Mouse (Mus musculus) frontal cortex, postnatal 36 days (tissue): ENCODE results near the gene Hspa12a.

ENCODE experiments used
- DNase-seq, 2 experiments: peaks; one replicate each; pipeline ENCODE4 v3.0.0; 2022; ENCODE audit warnings: low spot score in 2 of 2

Gene Hspa12a

DNA sequence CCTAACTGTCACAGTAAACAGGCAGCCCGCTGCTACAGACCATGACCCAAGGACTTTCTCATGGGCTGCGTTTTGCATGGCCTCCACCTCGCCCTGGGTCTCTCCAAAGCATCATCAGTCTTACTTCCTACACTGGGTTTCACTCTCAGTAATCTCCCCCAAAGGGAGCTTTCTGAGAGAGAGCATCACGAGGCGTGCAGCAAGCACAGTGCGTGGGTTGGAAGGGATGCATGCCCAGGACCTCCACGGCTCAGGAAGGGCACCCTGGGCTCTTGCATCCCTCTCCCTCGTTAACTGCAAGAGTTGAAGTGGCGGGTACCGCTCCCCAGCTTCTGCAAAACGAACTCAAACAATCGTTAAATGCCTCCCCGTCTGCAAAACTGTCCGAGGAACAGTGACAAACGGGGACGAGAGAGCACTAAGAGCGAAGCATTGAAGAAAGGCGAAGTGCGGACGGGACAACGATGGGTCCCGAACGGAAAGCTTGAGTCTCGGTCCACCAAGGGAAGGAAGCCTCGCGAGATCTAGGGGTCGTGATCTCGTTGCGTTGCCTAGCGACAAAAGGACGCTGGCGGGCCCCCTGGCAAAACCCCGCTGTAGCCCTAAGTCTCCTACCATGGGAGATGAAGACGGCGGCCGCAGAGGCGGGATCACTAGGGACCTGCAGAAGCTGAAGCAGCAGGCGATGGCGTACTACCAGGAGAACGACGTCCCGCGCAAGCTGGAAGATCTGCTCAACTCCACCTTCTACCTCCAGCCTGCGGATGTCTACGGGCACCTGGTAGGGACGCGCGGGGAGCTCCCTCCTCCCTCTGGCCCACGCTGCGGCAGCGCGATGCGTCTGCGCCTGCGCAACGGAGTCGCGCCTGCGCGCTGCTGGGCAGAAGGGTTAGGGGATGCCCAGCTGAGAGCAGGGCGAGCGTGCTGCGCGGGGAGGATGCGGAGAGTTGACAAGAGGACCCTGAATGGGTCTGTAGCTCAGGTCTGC is at the start of gene Hspa12a, which contains the start of gene Eno4:
Hspa12a (minus strand) TSS at position 814 of the 988 bp plus-strand sequence.
Eno4 (plus strand) TSS at position 585 of the 988 bp plus-strand sequence.
- DNase-seq: peak; percentile 96 to 97

DNA sequence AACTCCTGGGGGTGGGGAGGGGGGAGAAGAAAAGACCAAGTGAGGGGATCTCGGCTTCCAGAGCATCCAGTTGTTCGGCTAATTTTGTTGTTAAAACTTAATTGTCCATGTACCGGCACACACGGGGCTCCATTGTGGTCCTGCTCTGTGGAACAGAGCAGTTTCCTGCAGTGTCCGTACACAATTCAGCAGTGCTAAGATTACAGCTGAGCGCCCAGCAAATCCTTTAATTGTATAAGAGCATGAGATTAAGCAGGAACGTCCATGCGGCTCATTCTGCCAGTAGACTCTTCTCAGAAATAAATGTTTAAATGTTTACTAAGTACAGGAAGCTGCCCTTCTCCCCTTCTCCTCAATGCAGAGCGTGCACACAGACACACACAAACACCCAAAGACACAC is 38.1 kb upstream of the Hspa12a start:
- DNase-seq: no peak

DNA sequence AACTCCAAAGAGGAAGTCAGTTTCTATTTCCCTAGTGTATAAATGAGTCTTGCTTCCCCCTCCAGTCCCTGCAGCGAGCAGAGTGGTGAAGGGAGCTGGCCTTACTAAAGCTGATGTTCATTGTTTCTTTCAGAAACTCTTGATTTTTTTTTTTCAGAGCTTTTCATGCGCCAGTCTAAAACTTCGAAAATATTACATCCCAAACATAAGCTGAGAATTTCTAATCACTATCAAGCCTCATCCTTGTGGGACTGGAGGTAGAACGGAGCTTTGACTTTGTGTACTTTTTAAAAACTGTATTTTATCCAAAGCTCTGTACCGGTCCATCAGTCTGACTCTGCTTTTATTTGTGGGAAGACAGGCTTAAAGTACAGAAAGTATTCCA is 36.6 kb upstream of the Hspa12a start:
- no peak for DNase-seq

DNA sequence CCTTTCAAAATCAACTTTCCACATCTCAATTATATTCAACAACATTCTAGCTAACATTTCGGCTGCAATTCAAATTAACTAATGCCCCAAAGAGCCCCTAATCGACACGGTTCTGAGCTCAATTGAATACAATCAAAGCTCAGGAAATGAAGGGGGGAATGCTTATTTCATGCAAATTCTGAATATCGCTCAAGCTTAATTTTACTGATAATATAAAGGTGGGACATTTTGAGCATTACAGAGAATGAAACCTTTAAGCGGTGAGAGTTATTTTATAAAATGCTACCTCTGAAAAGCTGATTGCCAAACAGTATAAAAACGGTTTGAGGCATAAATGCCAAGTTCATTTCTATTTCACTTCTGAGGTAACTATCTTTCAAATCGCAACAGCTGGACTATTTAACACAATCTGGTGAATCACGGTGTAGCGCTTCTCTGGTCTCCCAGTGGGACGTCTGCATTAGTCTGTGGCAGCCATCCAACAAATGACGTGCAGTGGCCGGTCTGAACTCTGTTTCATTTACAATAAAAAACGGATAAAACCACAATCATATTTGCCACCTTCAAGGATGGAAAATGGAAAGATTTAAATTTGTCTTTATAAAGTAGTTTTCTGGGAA is 36.1 kb upstream of the Hspa12a start:
- peak; percentile 24 to 30 for DNase-seq

DNA sequence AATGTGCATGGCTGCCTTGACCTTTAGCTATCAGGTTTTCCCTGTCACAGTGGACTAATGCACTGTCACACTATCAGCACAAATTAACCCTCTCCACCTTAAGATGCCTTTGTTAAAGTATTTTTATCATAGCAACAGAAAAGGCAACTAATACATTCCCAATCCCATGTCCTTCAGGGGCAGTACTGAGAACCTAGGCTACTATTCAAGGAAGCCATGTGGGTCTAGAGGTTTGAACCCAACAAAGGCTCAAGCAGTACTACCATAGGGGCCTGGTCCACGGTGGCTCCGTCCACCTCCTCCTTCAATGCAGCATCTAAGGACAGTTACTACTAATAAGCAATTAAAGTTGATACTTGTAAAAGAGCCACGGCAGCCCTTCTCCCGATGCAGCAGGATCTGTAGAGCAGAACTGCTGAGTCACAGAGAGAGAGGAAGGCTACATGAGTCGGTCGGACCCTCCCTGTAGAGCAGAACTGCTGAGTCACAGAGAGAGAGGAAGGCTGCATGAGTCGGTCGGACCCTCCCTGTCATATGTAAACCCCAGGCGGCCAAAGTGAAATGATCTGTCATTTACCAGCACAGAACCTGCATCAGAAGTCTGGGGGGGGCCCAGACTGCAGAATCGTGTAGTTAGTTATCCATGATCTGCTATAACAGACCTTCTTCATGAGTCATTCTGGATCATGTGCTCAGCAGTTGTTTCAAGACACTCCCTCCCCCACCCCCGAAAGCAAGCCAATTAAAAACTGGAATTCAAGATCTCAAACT is 35.1 kb upstream of the Hspa12a start:
- DNase-seq: peak; percentile 44 to 52

DNA sequence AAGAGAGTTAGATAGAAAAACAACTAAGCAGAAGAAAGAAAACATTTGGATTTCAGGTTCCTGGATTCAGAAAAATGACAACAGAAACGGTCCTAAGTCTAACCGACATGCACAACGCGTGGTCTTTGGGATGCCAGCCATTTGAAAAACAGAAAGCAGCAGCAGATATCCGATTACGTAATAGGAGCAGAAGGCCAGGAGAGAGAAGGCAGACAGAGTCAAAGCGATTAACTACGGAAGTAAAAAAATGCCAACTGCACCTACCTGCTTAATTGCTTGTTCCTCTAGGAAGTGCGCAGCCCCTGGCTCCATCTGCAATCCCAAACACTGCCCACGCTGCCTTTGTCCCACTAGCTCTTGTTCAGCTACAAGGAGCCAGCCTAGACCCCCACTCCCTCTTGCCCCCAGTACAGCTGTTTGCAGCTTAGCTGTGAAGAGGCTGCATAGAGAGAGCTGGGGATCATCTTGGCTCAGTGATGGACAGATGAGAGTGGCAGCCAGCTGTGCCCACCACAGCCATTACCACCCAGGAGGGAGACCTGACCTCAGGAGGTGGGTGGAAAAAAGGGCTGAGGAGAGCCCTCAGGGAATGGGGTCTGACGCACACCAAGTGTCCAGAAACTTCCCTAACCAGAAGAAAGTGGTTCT is 31.9 kb upstream of the Hspa12a start:
- no peak for DNase-seq

DNA sequence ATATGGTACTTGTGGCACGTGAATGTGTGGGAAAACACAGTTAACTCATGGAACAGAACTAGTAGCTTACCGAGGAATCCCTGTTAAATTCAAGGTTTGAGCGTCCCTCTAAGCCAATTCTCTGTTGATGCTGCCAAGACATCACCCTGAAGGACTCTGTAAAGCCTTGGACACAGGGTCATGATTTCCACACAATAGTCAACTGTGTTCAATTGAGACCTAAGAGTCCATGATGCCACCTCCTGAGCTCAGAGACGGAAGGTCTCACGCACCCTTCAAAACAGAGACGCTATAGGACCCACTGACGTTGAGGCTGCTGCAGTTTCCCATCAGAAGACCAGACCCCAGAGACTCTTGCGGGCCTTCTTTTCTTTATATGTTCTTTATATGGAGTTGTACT is 30.7 kb upstream of the Hspa12a start:
- DNase-seq: no peak

DNA sequence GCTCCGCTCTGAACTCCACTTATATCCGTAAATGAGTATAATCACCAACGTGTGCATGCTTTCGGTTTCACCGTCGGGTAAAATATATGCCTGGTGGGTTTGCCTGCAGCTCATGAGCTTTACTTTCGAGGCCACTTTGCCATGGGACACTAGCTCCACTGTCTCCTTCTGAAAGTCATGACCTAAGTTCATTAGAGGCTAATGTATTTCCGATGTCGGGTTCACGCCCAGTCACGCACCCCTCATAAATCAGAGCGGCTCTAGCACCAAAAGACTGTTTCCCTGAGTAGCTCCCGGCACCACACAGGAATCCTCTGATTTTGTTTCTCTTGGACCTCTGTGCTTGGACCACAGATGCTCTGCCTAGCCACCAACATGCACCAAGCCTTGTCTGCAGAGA is 27.4 kb upstream of the Hspa12a start:
- DNase-seq: no peak

DNA sequence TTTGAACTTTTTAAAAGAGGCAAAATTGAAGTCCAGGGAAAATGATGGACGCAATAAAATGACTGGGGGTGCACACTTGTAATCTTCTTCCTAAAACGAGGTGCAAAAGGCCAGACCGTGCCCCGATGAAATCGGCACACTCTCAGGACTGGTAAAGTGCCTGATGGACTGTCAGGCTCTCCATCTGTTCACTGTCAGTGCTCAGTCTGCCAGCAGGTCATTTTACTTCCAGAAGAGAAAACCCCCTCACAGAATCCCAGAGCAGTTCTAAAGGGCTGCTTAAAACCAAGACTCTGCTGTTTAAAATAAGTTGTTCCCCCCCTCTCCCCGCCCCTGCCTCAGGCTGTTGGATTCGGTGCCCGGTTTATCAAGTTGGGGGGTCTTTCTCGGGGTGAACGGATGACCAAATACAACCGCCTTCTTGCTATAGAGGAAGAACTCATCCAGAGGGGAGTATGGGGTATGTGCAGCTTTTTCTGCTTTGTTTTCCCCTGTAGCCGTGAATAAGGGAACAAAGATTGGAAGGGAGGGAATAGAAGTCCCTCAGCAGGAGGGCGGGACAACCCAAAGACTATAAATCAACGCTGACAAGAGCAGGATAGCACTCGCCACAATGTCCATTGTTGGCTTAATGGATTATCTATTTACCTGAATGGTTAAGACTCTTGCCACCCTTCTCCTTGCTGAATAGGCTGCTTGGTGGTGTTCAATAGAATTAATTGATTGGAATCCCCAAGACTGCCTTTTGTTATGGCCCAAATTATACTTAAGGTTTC is 25.5 kb upstream of the Hspa12a start:
- DNase-seq: no peak

DNA sequence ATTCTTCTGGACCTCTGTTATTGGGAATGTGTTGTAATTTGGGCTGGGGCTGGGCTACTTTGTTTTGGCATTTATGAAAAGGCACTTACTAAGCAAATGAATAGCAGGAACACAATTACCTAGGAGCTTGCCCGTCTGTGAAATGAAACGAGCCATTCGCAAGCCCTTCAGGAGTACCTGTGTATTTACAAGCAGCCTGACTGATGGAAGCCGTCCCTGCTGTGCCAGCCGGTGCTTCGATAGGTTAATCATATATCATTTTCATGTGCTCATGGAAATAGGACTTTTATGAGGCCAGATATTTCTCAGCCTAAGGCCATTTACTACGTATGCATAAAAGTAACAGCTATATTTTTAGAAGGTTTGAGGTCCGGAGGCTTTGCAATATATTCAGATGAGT is 19.6 kb upstream of the Hspa12a start:
- DNase-seq: no peak

DNA sequence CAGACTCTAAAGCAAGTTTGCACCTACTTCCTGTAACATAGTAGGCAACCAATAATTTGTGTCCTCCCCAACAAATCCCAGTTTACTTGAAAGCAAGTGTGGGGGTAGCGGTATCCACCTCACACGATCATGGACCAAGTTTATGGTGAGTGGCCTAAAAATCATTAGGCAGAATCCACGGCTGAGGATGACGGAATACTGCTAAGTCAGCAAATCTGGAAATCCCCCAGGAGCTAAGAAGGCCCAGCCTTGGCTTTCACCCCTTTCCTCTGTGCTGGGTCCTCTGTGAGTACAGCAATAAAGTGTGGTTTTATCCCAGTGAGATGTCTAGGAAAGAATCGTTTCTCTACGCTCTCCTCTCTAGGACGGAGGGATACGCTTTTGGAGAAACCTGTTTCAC is 11.3 kb upstream of the Hspa12a start:
- DNase-seq: no peak

DNA sequence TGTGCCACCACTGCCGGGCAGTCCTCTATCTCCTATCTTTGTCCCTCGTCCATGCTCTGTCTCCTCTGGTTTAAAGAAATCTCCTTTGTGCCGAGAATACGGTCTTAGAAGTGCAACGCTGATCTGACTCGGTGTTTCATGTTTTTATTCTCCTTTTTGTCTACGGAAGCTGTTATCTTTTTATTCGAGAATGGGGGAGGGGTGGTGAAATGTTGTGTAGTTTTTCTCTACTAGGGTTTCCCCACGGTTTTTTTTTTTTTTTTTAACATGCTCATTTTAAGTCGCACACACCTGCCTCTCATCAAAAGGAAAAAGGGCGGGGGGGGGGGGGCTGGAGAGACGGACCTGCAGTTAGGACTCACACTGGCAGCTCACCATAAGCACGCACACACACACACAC is 8.8 kb upstream of the Hspa12a start:
- no peak for DNase-seq

DNA sequence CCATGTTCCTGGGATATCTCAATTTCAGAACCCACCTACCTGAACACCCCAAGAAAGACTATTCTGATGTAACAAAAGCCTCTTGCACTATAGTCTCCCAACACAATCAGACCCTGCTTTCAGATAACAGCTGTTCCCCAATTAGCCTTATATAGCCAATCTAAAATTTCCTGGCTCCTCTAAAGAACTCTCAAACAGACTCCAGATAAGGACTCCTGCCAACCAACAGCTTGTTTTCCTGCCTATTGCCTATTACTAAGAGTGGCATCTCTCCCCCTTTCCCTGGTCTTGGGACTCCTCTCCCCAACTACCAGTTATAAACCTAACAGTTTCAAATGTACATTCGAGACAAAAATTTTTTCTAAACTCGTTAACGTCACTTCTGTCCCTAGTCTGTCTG is 8.1 kb upstream of the Hspa12a start:
- DNase-seq: no peak

DNA sequence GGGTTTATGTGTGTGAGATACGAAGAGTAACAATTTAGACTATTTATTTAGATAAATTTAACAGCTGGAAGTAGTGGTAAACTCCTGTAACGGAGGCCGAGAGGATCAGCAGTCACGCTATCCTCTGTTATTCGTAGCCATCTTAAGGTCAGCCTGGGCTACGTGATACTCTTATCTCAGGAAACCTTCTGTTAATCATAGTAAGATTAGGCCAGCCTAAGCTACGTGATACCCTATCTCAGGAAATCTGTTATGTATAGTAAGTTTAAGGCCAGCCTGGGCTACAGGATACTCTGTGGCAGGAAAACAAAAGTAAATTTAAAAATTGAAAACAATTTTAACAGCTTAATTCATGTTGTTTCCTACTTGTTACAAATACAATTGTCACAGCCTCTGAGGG is 2.5 kb upstream of the Hspa12a start:
- no peak for DNase-seq

DNA sequence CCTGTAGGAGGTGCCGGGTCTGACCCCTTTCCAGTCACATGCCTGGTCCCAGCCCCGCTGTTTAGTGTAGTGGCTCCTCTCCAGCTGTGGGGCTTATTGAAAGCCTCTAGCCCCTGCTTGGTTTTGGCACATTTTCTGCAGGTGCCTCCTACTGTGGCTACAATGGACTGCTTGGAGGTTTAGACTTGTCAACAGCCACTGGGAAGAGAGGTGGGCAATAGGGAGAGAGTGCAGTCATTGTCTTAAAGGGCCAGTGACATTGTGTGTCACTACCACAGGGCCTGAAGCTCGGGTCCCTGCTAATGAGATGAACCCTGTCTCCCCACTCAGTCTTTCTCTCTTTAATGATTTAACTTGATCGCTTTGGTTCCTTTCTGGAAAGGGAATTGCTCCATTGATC is 10.4 kb downstream of the Hspa12a start:
- DNase-seq: no peak

DNA sequence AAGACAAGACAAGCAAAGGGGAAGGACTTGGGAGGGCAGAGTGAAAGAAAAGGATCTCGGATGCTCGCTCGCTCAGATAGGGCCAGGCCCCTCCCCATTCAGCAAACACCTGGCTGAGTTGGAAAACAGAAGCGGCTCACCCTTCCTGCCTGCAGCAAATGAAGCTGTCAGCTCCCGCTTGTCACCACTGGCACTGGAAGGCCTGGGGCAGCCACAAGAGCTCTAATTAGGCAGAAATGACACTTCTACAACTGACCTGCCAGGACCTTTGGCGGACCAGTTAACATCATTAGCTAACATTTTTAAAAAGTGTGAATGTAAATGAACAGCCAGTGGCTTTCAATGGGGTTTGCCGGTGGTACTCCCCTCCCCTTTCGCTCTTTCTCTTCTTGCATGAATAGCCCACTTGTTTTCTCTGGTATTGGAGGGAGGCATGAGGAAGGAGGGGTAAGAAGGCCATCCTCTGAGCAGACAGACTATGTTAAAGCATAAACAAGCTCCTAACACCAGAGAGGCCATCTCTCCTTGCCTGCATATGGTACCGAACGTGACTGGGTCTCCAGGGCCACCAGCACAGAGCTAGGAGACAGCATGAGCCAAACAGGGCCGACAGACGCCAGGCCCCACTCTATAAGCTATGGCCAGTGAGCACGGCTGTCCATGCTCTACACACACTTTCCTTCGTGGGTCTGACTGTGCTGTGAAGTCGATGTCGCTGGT is 12.2 kb downstream of the Hspa12a start:
- no peak for DNase-seq

DNA sequence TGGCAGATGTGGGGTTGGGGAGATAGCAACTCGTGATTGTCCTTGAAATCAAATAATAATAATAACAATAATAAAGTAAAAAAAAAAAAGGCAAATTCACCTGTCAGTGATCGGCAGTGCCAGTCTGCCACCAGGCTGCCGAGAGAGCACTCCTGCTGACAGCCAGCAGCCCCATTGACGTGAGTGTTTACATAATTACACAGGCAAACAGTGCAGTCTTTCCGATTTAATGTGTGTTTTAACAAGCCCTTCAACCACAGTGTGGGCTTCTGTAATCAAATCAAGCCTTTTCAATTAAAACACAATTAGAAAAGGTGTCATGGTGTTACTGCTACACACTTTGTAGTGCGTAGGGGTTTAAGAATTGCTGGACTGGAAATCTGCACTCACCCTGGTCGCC is 24.3 kb downstream of the Hspa12a start:
- DNase-seq: no peak

DNA sequence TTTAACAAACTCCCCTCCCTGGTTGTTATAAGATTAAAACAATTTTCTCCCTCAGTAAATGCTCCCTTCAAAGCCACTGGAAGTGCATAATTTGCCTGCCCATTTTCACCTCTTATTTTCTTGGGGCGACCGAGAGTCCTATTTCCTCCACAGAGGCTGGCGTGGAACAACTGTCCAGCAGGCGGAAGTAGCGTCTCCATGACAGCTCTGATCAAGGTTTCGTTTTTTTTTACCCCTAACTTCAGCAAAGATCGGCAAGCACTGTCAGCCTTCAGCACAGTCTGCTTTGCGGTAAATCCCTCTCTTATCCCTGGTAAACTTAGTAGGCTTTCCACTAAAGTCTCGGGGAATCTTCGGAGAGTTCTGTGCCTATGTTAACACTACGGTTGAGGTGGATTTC is 24.9 kb downstream of the Hspa12a start:
- no peak for DNase-seq

DNA sequence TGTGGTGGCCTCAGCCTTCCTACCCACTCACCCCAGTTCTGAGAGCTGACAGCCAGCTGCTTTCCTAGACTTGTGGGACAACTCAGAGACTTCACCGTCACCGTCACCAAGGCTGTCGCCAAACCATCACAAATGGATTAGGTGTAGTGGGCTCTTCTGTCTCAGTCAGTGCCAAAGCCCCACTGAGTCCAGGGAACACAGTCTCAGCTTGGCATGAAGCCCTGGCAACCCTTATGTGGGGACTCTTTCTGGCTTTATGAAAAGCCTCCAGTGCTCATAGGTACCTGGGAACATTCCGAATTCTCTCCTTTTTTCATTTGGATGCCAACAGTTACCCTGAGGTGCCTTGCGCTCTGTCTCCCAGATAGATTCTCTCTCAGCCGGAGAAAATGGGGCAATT is 30.2 kb downstream of the Hspa12a start:
- DNase-seq: peak in 1 of 2 experiments; percentile 17

DNA sequence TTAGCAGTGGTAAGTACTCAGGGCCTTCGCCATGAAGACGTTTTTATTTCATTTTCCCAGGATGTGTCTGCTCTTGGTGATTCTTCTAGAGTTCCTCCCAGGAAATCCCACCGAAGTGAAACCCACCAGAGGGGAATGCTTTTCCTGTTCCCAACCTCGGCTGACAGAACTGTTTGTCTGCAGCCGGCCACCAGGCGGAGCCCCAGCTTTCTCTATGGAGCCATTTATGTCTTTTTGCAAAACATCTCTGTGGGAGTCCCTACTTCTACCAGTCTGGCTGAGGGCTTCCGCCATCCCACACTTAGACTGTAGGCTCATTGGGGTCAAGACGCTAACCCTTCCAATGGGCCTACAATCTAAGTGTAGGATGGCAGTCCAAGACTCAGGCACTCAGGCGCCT is 32.1 kb downstream of the Hspa12a start:
- peak; percentile 71 to 78 for DNase-seq
